Mouse (Mus musculus): ENCODE results near the gene Rplp2. TPM values are rescaled to one million over a fixed set of nuclear protein-coding genes. Genes with fewer than 3 reads are reported as not detected.

Rplp2 gene
- polyA plus RNA-seq, 1 experiment from 2014 or later: 845 TPM

GRCm38 (mm10) chr7:141433517-141434400, 13.4 kb upstream of the Rplp2 start:
- DNase-seq (ENCODE audit: low spot score): no peak
- Histone ChIP-seq H3K4me1 (ENCODE audit: control insufficient read depth, insufficient read depth, low read length) (peaks cover 21% of the 10 kb centered on the region), H3K27ac (ENCODE audit: low read depth, low read length) (peak overlapping the region; percentile 78; the same call in 1 of the 2 replicates), H3K36me3 (ENCODE audit: control insufficient read depth, insufficient read depth, low read length) (peaks cover 40% of the 10 kb centered on the region), H3K9ac (ENCODE audit: low read length) (peak overlapping the region; percentile 72), H3K9me3 (replicated peaks; ENCODE audit: control insufficient read depth, low read length) (no peaks in the 10 kb centered on the region), H3K4me2 (ENCODE audit: low read length) (peak overlapping the region; percentile 96), H3K27me3 (replicated peaks; ENCODE audit: control insufficient read depth, insufficient read depth, low read length) (no peaks in the 10 kb centered on the region), H3K4me3 (ENCODE audit: low read depth, low read length) (peak overlapping the region; percentile 46)
- WGBS: 73% methylated on average over 15 of the region's 15 CpGs
- no peak for ATAC-seq

GRCm38 (mm10) chr7:141434464-141434863, 12.7 kb upstream of the Rplp2 start:
- peak; percentile 19; the same call in 1 of the 2 replicates for ATAC-seq
- whole genome bisulfite sequencing: 12% methylated on average over 8 of the region's 8 CpGs
- peak overlapping the region; percentile 46 for H3K4me3 ChIP-seq (ENCODE audit: low read depth, low read length)
- peak; percentile 85 for DNase-seq (ENCODE audit: low spot score)
- H3K9me3 ChIP-seq (replicated peaks; ENCODE audit: control insufficient read depth, low read length): no peaks in the 10 kb centered on the region
- H3K27ac ChIP-seq (ENCODE audit: low read depth, low read length): peak overlapping the region; percentile 78
- H3K4me1 ChIP-seq (ENCODE audit: control insufficient read depth, insufficient read depth, low read length): peaks cover 19% of the 10 kb centered on the region
- H3K9ac ChIP-seq (ENCODE audit: low read length): peak overlapping the region; percentile 72
- H3K36me3 ChIP-seq (ENCODE audit: control insufficient read depth, insufficient read depth, low read length): peaks cover 47% of the 10 kb centered on the region
- no peaks in the 10 kb centered on the region for H3K27me3 ChIP-seq (replicated peaks; ENCODE audit: control insufficient read depth, insufficient read depth, low read length)
- peak overlapping the region; percentile 96 for H3K4me2 ChIP-seq (ENCODE audit: low read length)

GRCm38 (mm10) chr7:141435129-141435855, 11.9 kb upstream of the Rplp2 start:
- Histone ChIP-seq H3K9ac (ENCODE audit: low read length) (peak overlapping the region; percentile 72), H3K4me2 (ENCODE audit: low read length) (peak overlapping the region; percentile 96), H3K27ac (ENCODE audit: low read depth, low read length) (peak overlapping the region; percentile 78), H3K4me1 (ENCODE audit: control insufficient read depth, insufficient read depth, low read length) (peaks cover 19% of the 10 kb centered on the region), H3K36me3 (ENCODE audit: control insufficient read depth, insufficient read depth, low read length) (peaks cover 52% of the 10 kb centered on the region), H3K4me3 (ENCODE audit: low read depth, low read length) (peak overlapping the region; percentile 46), H3K27me3 (replicated peaks; ENCODE audit: control insufficient read depth, insufficient read depth, low read length) (no peaks in the 10 kb centered on the region), H3K9me3 (replicated peaks; ENCODE audit: control insufficient read depth, low read length) (no peaks in the 10 kb centered on the region)
- WGBS: 4% methylated on average over 17 of the region's 17 CpGs
- ATAC-seq (peak; percentile 27), DNase-seq (ENCODE audit: low spot score) (peak; percentile 67)

- H3K4me3 ChIP-seq (ENCODE audit: low read depth, low read length): 0 out of 2 replicates have a peak overlapping the region, but pooled peaks have one; percentile 46
- H3K27ac ChIP-seq (ENCODE audit: low read depth, low read length): peak overlapping the region; percentile 48; the same call in 1 of the 2 replicates
- 77% methylated on average over 9 of the region's 9 CpGs for WGBS
- H3K4me1 ChIP-seq (ENCODE audit: control insufficient read depth, insufficient read depth, low read length): peaks cover 19% of the 10 kb centered on the region
- peak overlapping the region; percentile 96 for H3K4me2 ChIP-seq (ENCODE audit: low read length)
- H3K27me3 ChIP-seq (replicated peaks; ENCODE audit: control insufficient read depth, insufficient read depth, low read length): no peaks in the 10 kb centered on the region
- DNase-seq (ENCODE audit: low spot score): no peak
- no peak for ATAC-seq
- H3K9ac ChIP-seq (ENCODE audit: low read length): no peak overlapping the region
- H3K36me3 ChIP-seq (ENCODE audit: control insufficient read depth, insufficient read depth, low read length): peaks cover 46% of the 10 kb centered on the region
- no peaks in the 10 kb centered on the region for H3K9me3 ChIP-seq (replicated peaks; ENCODE audit: control insufficient read depth, low read length)
Observed at GRCm38 (mm10) chr7:141435856-141436522, 11.2 kb upstream of the Rplp2 start.

GRCm38 (mm10) chr7:141436523-141436892, 10.7 kb upstream of the Rplp2 start:
- WGBS: 56% methylated on average over 2 of the region's 2 CpGs
- Histone ChIP-seq H3K27ac (ENCODE audit: low read depth, low read length) (no peak overlapping the region), H3K4me3 (ENCODE audit: low read depth, low read length) (peak overlapping the region; percentile 65), H3K9ac (ENCODE audit: low read length) (peak overlapping the region; percentile 81), H3K4me1 (ENCODE audit: control insufficient read depth, insufficient read depth, low read length) (peaks cover 19% of the 10 kb centered on the region), H3K27me3 (replicated peaks; ENCODE audit: control insufficient read depth, insufficient read depth, low read length) (no peaks in the 10 kb centered on the region), H3K9me3 (replicated peaks; ENCODE audit: control insufficient read depth, low read length) (no peaks in the 10 kb centered on the region), H3K4me2 (ENCODE audit: low read length) (peak overlapping the region; percentile 94), H3K36me3 (ENCODE audit: control insufficient read depth, insufficient read depth, low read length) (peaks cover 41% of the 10 kb centered on the region)
- no peak for DNase-seq (ENCODE audit: low spot score)
- no peak for ATAC-seq

GRCm38 (mm10) chr7:141437178-141438120, 9.7 kb upstream of the Rplp2 start, which contains the start of gene Slc25a22:
TSS of gene Slc25a22 (minus strand) at chr7:141437892.
- Histone ChIP-seq H3K4me1 (ENCODE audit: control insufficient read depth, insufficient read depth, low read length) (peaks cover 19% of the 10 kb centered on the region), H3K9ac (ENCODE audit: low read length) (peak within 1 kb of the TSS; percentile 81), H3K27me3 (replicated peaks; ENCODE audit: control insufficient read depth, insufficient read depth, low read length) (no peaks in the 10 kb centered on the region), H3K4me3 (ENCODE audit: low read depth, low read length) (peak within 1 kb of the TSS; percentile 65), H3K9me3 (replicated peaks; ENCODE audit: control insufficient read depth, low read length) (no peaks in the 10 kb centered on the region), H3K4me2 (ENCODE audit: low read length) (peak within 1 kb of the TSS; percentile 94), H3K36me3 (ENCODE audit: control insufficient read depth, insufficient read depth, low read length) (peaks cover 31% of the 10 kb centered on the region), H3K27ac (ENCODE audit: low read depth, low read length) (peak within 1 kb of the TSS; percentile 76)
- peak; percentile 90 for DNase-seq (ENCODE audit: low spot score)
- ATAC-seq: peak; percentile 87
- 6% methylated on average over 53 of the region's 53 CpGs for WGBS

- no peak for DNase-seq (ENCODE audit: low spot score)
- no peaks in the 10 kb centered on the region for H3K27me3 ChIP-seq (replicated peaks; ENCODE audit: control insufficient read depth, insufficient read depth, low read length)
- peaks cover 22% of the 10 kb centered on the region for H3K36me3 ChIP-seq (ENCODE audit: control insufficient read depth, insufficient read depth, low read length)
- no peak overlapping the region for H3K4me3 ChIP-seq (ENCODE audit: low read depth, low read length)
- peaks cover 25% of the 10 kb centered on the region for H3K4me1 ChIP-seq (ENCODE audit: control insufficient read depth, insufficient read depth, low read length)
- H3K4me2 ChIP-seq (ENCODE audit: low read length): no peak overlapping the region
- ATAC-seq: no peak
- 91% methylated on average over 12 of the region's 12 CpGs for WGBS
- H3K9ac ChIP-seq (ENCODE audit: low read length): no peak overlapping the region
- no peak overlapping the region; the same call in 1 of the 2 replicates for H3K27ac ChIP-seq (ENCODE audit: low read depth, low read length)
- no peaks in the 10 kb centered on the region for H3K9me3 ChIP-seq (replicated peaks; ENCODE audit: control insufficient read depth, low read length)
Observed at GRCm38 (mm10) chr7:141438201-141438968, 8.8 kb upstream of the Rplp2 start.
